Mouse (Mus musculus) intestine, embryonic 15.5 days (tissue): Measurements from ENCODE around the gene Tbx3. TPM values are rescaled to one million over a fixed set of nuclear protein-coding genes. Genes with fewer than 3 reads are reported as not detected.
A peak's percentile ranks its signal among the peaks of the same experiment; 100 is the strongest.

Source experiments
- ATAC-seq: fragments of 200-750 bp; cut with Nextera tagmentation; 2 replicates; pipeline ENCODE4 v1.8.0; 2017; ENCODE audit warnings: moderate TSS enrichment, moderate library complexity
- H3K27ac ChIP-seq: fragments of 300-500 bp; sonication (generic); 2 replicates; pipeline ENCODE4 v1.5.1; 2015; ENCODE audit warnings: mild to moderate bottlenecking, inconsistent platforms
- H3K27me3 ChIP-seq: fragments of 300-500 bp; sonication (generic); replicated peaks from 2 replicates; pipeline ENCODE4 v1.6.1; 2015; ENCODE audit warnings: inconsistent platforms
- H3K36me3 ChIP-seq: fragments of 300-500 bp; sonication (generic); 2 replicates; pipeline ENCODE4 v1.6.1; 2015; ENCODE audit warnings: inconsistent platforms
- H3K4me1 ChIP-seq: fragments of 300-500 bp; sonication (generic); replicated peaks from 2 replicates; pipeline ENCODE4 v1.6.1; 2015; ENCODE audit warnings: inconsistent platforms
- H3K4me2 ChIP-seq: fragments of 300-500 bp; sonication (generic); replicated peaks from 2 replicates; pipeline ENCODE4 v1.6.1; 2015; ENCODE audit warnings: mild to moderate bottlenecking, inconsistent platforms
- H3K4me3 ChIP-seq: fragments of 300-500 bp; sonication (generic); replicated peaks from 2 replicates; pipeline ENCODE4 v1.5.1; 2015; ENCODE audit warnings: inconsistent platforms
- H3K9ac ChIP-seq: fragments of 300-500 bp; sonication (generic); 2 replicates; pipeline ENCODE4 v1.6.1; 2015; ENCODE audit warnings: inconsistent platforms
- H3K9me3 ChIP-seq: fragments of 300-500 bp; sonication (generic); 2 replicates; pipeline ENCODE4 v1.6.1; 2016; ENCODE audit warnings: inconsistent platforms
- WGBS: fragments of 180-500 bp; shearing (Covaris S2); methylation state at CpG from one replicate; pipeline ENCODE4 v1.1.7; 2015; 5-methylcytosine and 5-hydroxymethylcytosine counted together
- polyA plus RNA-seq: library from polyadenylated mRNA; unstranded; fragments of >200 nt; fragmentation: Nextera tagmentation; extraction: Ambion mirVana; gene quantifications from 2 replicates; pipeline ENCODE4 v1.2.1, GENCODE M21; 2015

Tbx3 gene
- polyA plus RNA-seq, 1 experiment from 2014 or later, result 44.9 TPM

DNA sequence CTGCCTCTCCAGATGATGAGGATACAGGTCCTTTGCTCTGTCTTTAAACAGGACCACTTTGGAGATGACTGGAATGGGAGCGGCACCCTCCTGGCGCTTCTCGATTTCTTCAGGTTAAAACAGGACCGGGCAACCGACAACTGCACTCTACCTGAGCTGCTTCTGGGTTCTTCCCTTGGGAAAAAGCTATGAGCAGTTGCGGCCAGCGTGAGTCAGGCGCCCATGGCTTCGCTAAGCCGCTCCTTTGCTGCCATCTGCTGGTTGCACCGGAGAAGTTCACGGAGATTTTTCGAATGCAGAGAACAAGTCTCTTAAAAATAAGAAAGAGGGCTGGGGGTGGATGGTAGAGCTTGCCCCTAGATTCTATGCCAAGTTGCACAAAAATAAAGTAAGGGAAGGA, 20.6 kb downstream of the Tbx3 start:
- no peak overlapping the region for H3K4me2 ChIP-seq
- H3K9ac ChIP-seq, result no peak overlapping the region
- ATAC-seq, result no peak
- H3K27ac ChIP-seq, result no peak overlapping the region
- WGBS, result 2% methylated on average over 13 of the region's 13 CpGs
- peaks cover 9% of the 10 kb centered on the region for H3K4me1 ChIP-seq
- H3K9me3 ChIP-seq, result no peaks in the 10 kb centered on the region
- H3K4me3 ChIP-seq, result no peak overlapping the region
- no peaks in the 10 kb centered on the region for H3K36me3 ChIP-seq
- H3K27me3 ChIP-seq, result peaks cover 33% of the 10 kb centered on the region

DNA sequence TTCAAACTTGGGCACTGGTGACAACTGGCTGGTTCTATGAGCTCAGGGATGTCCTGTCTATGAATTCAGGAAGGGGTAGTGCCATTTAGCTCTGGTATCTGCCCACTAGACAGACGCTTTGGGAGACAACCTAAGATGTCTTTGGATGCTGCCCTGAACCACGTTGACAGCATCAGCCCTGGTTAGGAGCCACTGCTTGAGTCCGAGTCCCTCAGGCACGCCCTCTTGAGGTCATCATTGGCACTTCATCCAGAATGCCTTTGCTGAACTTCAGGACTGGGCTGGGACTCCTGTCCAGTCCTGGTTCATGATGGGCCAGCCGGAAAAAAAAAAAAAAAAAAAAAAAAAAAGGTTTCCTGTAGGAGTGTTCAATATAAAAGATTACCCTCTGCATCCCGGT, 22.0 kb downstream of the Tbx3 start:
- H3K27me3 ChIP-seq, result peaks cover 24% of the 10 kb centered on the region

DNA sequence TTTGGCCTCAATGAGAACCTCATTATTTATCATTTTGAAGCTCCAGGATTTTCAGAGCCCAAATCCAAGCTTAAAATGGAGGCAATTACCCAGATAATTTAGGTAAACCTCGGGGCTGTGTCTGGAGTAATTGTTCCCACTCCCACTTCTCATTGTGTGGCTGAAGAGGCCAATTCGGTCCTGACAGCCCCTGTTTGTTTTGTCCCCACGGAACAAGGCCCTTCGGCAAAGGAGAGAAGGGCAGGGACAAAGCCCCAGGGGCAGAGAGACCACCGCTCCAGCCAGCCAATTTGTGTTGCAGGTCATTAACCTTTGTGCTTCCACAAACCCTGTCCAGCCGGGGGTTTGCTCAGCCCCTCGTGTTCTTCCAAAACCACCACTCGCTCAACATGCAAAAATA, 24.4 kb downstream of the Tbx3 start:
- Histone ChIP-seq H3K4me3 (no peak overlapping the region), H3K4me2 (no peak overlapping the region), H3K9me3 (no peaks in the 10 kb centered on the region), H3K27me3 (0 out of 2 replicates have a peak, but pooled peaks cover 9% of the 10 kb centered on the region), H3K4me1 (no peaks in the 10 kb centered on the region), H3K27ac (no peak overlapping the region), H3K9ac (no peak overlapping the region), H3K36me3 (no peaks in the 10 kb centered on the region)
- 46% methylated on average over 8 of the region's 8 CpGs for WGBS
- ATAC-seq, result no peak

More for the DNA sequence above, 22.0 kb downstream of the Tbx3 start:
- ATAC-seq, result no peak
- no peak overlapping the region for H3K9ac ChIP-seq
- H3K36me3 ChIP-seq, result no peaks in the 10 kb centered on the region
- H3K4me2 ChIP-seq, result no peak overlapping the region
- no peak overlapping the region for H3K27ac ChIP-seq
- 34% methylated on average over 6 of the region's 6 CpGs for WGBS
- H3K4me1 ChIP-seq, result no peaks in the 10 kb centered on the region; the same call in 1 of the 2 replicates
- H3K9me3 ChIP-seq, result no peaks in the 10 kb centered on the region
- H3K4me3 ChIP-seq, result no peak overlapping the region

DNA sequence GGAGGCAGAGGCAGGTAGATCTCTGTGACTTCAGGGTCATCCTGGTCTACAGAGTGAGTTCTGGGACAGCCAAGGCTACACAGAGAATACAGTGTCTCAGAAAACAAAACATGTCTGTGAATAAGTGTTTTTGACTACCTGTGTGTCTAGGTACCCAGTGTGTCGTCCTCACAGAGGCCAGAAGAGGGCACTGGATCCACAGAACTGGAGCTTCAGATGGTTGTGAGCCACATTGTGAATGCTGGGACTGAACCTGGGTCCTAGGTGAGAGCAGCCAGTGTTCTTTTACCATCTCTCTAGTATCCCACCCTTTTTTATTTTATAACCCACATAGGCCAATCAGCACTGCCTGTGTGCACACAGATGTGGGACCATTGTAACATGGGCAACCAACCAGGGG, 32.6 kb downstream of the Tbx3 start:
- no peak overlapping the region for H3K4me2 ChIP-seq
- H3K9me3 ChIP-seq, result no peaks in the 10 kb centered on the region
- H3K4me3 ChIP-seq, result no peak overlapping the region
- no peaks in the 10 kb centered on the region for H3K36me3 ChIP-seq
- H3K4me1 ChIP-seq, result no peaks in the 10 kb centered on the region
- H3K27me3 ChIP-seq, result peaks cover 16% of the 10 kb centered on the region
- no peak overlapping the region for H3K9ac ChIP-seq
- no peak for ATAC-seq
- H3K27ac ChIP-seq, result no peak overlapping the region
- WGBS, result 87% methylated on average over 1 of the region's 1 CpGs

DNA sequence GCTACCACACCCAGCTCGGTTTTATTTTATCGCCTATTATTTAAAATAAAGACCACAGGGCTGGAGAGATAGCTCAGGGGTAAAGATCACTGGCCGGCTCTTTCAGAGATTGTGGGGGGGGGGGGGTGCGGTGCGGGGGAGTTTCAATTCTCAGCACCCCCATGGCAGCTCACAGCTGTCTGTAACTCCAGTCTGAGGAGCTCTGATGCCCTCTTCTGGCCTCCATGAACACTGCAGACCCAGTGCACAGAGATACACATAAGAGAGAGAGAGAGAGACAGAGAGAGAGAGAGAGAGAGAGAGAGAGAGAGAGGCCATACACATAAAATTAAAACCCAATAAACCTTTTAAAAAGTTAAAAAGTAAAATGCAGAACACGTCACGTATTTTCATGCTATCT, 34.4 kb downstream of the Tbx3 start:
- Histone ChIP-seq H3K4me3 (no peak overlapping the region), H3K36me3 (no peaks in the 10 kb centered on the region), H3K9ac (no peak overlapping the region), H3K4me2 (no peak overlapping the region), H3K4me1 (no peaks in the 10 kb centered on the region), H3K9me3 (no peaks in the 10 kb centered on the region), H3K27me3 (peaks cover 21% of the 10 kb centered on the region), H3K27ac (no peak overlapping the region)
- WGBS, result 58% methylated on average over 7 of the region's 7 CpGs
- ATAC-seq, result no peak

DNA sequence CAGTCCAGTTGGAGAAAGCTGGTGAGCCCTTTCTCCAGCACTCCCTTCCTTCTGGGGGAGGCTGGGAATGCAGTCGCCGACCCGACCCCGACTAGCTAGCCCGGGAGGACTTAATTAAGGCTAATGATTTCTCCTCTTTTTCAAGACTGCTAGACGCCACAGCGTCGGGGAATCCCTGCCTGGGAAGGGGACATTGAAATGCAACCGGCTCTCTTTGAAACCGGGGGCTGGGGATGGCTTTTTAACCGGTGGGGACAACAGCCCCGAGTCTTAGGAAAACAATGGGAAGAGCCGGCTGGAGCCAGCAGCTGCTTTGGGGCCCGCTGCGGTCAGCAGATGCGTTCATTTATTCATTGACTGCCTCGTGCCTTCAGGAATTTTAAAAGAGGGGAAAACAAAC, 36.0 kb downstream of the Tbx3 start:
- Histone ChIP-seq H3K4me2 (peak overlapping the region; percentile 53), H3K9ac (no peak overlapping the region; the same call in 1 of the 2 replicates), H3K4me1 (no peaks in the 10 kb centered on the region), H3K27ac (no peak overlapping the region), H3K27me3 (peaks cover 21% of the 10 kb centered on the region), H3K36me3 (no peaks in the 10 kb centered on the region), H3K9me3 (no peaks in the 10 kb centered on the region), H3K4me3 (peak overlapping the region; percentile 24)
- 2% methylated on average over 17 of the region's 17 CpGs for WGBS
- no peak for ATAC-seq

DNA sequence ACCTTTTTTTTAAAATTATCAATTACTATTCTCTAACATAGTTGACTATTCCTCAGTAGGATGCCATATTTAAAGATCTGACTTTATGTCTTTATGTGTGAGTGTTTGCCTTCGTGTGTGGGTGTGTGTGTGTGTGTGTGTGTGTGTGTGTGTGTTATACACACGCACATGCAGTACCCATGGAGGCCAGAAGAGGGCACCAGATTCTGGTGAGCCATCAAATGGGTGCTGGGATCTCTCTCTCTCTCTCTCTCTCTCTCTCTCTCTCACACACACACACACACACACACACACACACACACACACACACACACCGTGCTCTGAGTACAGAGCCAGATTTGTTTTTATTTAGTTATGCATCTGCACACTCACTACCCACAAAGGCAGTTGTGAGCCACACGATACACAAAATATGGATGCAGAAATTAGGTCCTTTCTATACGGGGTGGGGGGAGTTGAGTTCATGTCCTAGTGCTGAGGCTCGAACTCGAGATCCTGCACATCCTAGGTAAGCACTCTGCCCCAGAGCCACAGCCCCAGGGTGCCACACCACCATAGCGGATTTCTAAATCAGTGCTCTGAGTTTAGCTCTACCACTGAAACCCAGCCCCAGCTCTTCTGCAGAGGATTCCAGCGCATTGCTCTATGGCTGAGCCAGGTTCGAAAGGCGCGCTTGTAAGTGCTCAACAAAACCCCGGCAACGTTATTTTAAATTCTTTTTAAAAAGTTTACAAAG, 38.5 kb downstream of the Tbx3 start:
- Histone ChIP-seq H3K36me3 (no peaks in the 10 kb centered on the region), H3K27me3 (peaks cover 21% of the 10 kb centered on the region), H3K4me3 (no peak overlapping the region), H3K9me3 (no peaks in the 10 kb centered on the region), H3K4me1 (0 out of 2 replicates have a peak, but pooled peaks cover 3% of the 10 kb centered on the region), H3K4me2 (no peak overlapping the region), H3K27ac (no peak overlapping the region), H3K9ac (no peak overlapping the region)
- no peak for ATAC-seq
- WGBS, result 87% methylated on average over 14 of the region's 14 CpGs

DNA sequence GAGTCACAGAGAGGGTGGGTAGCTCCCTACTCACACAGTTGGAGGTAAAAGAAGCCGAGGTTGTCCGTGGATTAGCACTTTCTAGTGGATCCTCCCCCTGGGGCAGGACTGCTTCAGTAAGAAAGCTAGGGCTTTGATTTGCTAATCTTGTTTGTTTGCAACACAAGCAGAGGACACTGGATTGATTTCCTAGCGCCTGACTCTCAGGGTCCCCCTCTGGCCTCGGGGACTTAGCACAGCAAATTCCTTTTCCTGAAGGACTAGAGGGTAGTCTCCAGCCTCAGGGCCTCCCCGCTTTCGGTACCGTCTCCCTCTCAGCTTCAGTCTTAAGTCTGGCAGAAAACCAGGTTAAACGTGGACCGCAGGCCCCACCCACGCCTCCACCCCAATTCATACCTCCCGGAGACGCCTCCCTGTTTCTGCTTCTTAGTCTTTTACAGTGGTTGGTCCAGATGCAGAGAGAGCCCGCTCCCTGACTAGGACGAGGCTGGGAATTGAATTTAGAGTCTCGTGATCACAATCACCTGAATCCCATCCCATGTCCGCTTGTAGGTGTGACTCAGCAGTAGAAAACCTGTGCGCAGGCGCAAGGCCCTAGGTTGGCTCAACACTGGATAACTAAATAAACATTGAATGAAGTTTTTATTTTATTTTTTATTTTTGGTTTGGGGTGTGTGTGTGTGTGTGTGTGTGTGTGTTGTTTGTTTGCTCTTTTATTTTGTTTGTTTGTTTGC, 39.5 kb downstream of the Tbx3 start:
- Histone ChIP-seq H3K27me3 (peaks cover 21% of the 10 kb centered on the region), H3K36me3 (no peaks in the 10 kb centered on the region), H3K9me3 (no peaks in the 10 kb centered on the region), H3K4me3 (no peak overlapping the region), H3K9ac (no peak overlapping the region), H3K27ac (no peak overlapping the region), H3K4me2 (no peak overlapping the region), H3K4me1 (0 out of 2 replicates have a peak, but pooled peaks cover 3% of the 10 kb centered on the region)
- 28% methylated on average over 18 of the region's 18 CpGs for WGBS
- ATAC-seq, result no peak

DNA sequence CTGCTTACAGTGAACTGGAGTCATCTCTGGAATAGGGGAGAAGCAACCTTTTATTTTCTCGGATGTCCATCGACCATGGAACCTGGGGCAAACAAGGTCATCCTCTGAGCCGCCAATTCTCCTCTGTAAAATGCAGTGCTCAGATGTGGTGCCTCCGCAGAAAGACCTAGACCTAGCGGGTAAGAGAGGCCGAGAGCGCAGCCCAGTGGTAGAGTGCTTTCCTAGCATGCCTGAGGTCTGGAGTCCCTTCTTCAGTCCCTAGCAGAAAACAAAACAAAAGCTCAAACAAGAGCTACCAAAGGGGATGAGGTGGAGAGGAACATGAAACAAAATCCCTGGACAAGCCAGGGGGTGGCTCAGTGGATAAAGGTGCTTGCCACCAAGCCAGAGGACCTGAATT, 40.3 kb downstream of the Tbx3 start:
- Histone ChIP-seq H3K27me3 (peaks cover 19% of the 10 kb centered on the region), H3K9me3 (no peaks in the 10 kb centered on the region), H3K9ac (no peak overlapping the region), H3K4me1 (0 out of 2 replicates have a peak, but pooled peaks cover 3% of the 10 kb centered on the region), H3K4me2 (no peak overlapping the region), H3K27ac (no peak overlapping the region), H3K4me3 (no peak overlapping the region), H3K36me3 (no peaks in the 10 kb centered on the region)
- no peak for ATAC-seq
- 45% methylated on average over 7 of the region's 7 CpGs for WGBS

DNA sequence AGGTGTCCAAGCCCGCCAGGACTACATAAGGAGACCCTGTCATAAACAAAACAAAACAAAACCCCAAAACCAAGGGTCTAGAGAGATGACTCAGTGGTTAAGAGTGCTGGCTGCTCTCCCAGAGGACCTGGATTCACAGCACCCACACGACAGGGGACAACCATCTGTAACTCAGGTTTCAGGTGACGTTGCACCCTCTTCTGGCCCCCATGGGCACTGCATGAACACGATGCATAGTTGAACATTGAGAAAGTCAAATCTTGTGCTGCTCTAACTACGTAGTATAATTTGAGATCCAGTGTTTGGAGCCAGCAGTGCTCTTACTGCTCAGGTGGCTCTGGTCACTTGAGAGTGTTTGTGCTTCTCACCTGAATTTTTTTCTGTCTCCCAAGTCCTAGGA, 41.2 kb downstream of the Tbx3 start:
- H3K4me2 ChIP-seq, result no peak overlapping the region
- H3K9ac ChIP-seq, result no peak overlapping the region
- ATAC-seq, result no peak
- 91% methylated on average over 5 of the region's 5 CpGs for WGBS
- H3K4me3 ChIP-seq, result no peak overlapping the region
- H3K27ac ChIP-seq, result no peak overlapping the region
- no peaks in the 10 kb centered on the region for H3K36me3 ChIP-seq
- no peaks in the 10 kb centered on the region for H3K9me3 ChIP-seq
- H3K4me1 ChIP-seq, result 0 out of 2 replicates have a peak, but pooled peaks cover 3% of the 10 kb centered on the region
- H3K27me3 ChIP-seq, result peaks cover 14% of the 10 kb centered on the region; the same call in 1 of the 2 replicates

DNA sequence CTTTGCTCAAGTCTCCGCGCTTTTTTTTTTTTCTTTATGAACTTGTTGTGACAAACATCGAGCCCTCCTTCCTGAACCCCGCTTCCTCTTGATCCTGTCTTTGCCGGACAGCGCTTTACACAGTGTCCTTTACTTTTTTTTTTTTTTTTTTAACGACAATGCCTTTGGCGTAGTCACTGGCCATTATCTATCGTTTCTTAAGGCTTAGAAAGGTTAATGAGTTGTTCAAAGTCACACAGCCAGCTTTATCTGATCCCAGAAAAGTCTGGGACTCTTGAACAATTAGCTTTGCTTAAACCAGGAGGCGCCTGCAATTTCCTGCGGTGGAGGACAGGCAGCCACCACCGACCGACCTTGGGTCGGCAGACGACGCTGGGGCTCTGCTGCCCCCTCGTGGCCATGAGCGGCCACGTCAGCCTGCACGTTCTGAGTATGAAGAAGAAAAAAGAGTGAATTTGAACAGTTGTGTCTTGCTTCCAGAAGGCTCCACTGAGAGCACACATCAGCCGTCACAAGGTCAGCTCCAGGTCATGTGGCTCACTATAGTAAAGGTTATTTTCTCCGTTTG, 42.3 kb downstream of the Tbx3 start:
- H3K27ac ChIP-seq, result no peak overlapping the region
- peaks cover 6% of the 10 kb centered on the region; the same call in 1 of the 2 replicates for H3K27me3 ChIP-seq
- H3K4me2 ChIP-seq, result peak overlapping the region; percentile 47
- no peaks in the 10 kb centered on the region for H3K9me3 ChIP-seq
- no peaks in the 10 kb centered on the region for H3K36me3 ChIP-seq
- H3K4me3 ChIP-seq, result 0 out of 2 replicates have a peak overlapping the region, but pooled peaks have one; percentile 10
- ATAC-seq, result peak; percentile 82
- H3K9ac ChIP-seq, result no peak overlapping the region
- 5% methylated on average over 22 of the region's 22 CpGs for WGBS
- H3K4me1 ChIP-seq, result 0 out of 2 replicates have a peak, but pooled peaks cover 3% of the 10 kb centered on the region

DNA sequence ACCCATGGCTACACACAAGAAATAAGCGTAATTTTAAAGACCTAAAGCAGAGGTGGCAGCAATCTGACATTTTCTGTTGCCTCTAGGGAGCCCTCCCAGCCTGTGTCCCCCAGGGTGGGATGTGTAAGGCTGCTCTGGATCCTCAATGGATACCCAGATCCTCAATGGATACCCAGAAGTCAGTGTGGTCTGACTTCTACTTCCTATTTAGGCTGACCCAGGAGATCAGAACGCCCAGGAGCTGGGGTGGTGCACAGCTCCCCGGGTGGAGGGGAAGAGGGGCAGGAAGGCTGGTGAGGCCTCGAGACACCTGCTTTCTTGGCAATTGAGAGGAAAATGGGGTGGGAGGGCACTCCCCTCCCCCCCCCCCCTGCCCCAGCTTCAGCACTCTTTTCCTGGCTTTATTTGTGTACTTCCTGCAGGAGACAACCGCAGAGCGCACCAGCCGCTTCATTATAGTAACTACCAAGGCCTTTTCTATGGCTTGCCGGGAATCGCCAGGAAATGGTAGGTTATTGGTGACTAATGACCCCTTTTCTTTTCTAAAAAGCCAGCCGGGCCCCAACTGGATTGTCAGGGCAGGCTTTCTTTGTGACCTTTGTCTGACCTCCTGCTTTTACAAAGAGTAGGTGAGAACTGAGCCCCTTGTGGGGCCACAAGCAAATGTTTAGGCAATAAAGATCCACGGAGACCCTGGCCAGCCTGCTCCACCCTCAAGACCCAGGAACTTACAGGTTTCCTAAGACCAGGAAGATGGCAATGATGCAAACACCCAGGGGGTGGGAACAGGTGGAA, 50.2 kb downstream of the Tbx3 start:
- WGBS, result 25% methylated on average over 11 of the region's 11 CpGs
- Histone ChIP-seq H3K27me3 (no peaks in the 10 kb centered on the region), H3K36me3 (no peaks in the 10 kb centered on the region), H3K4me1 (0 out of 2 replicates have a peak, but pooled peaks cover 4% of the 10 kb centered on the region), H3K27ac (no peak overlapping the region), H3K9me3 (no peaks in the 10 kb centered on the region), H3K9ac (no peak overlapping the region), H3K4me2 (no peak overlapping the region), H3K4me3 (no peak overlapping the region)
- ATAC-seq, result no peak
